Mouse (Mus musculus) kidney, adult 2 months (tissue): Measurements from ENCODE around the gene Pcsk6. TPM values are rescaled to one million over a fixed set of nuclear protein-coding genes. Genes with fewer than 3 reads are reported as not detected.

Experiments used
- DNase-seq: peaks from one replicate; pipeline ENCODE4 v3.0.0; 2021
- H3K27ac ChIP-seq: fragments of 200-500 bp; 2 replicates; pipeline ENCODE4 v1.5.1; 2012; ENCODE audit warnings: low read depth, low read length, control low read depth, inconsistent platforms; ENCODE audit not compliant: insufficient read depth
- H3K27me3 ChIP-seq: fragments of 200-500 bp; replicated peaks from 2 replicates; pipeline ENCODE4 v1.6.1; 2012; ENCODE audit warnings: mild to moderate bottlenecking, moderate library complexity, low read length, inconsistent platforms; ENCODE audit not compliant: control insufficient read depth, insufficient read depth
- H3K36me3 ChIP-seq: fragments of 200-500 bp; 2 replicates; pipeline ENCODE4 v1.6.1; 2012; ENCODE audit warnings: mild to moderate bottlenecking, moderate library complexity, low read length, inconsistent platforms; ENCODE audit not compliant: control insufficient read depth, insufficient read depth
- H3K4me1 ChIP-seq: fragments of 200-500 bp; 2 replicates; pipeline ENCODE4 v1.6.1; 2011; ENCODE audit warnings: low read length; ENCODE audit not compliant: control insufficient read depth, insufficient read depth
- H3K4me3 ChIP-seq: fragments of 200-500 bp; 2 replicates; pipeline ENCODE4 v1.5.1; 2011; ENCODE audit warnings: mild to moderate bottlenecking, low read depth, low read length, control low read depth; ENCODE audit not compliant: insufficient read depth
- CTCF ChIP-seq: fragments of 200-500 bp; conservative IDR thresholded peaks from 2 replicates; pipeline ENCODE4 v1.5.1; 2011; ENCODE audit warnings: low read depth, mild to moderate bottlenecking, control low read depth, low read length, moderate library complexity, mixed read lengths; ENCODE audit not compliant: insufficient read depth, insufficient read length
- POLR2A ChIP-seq: fragments of 200-500 bp; IDR thresholded peaks from one replicate; pipeline ENCODE4 v1.6.1; 2011; ENCODE audit warnings: low read depth, low read length, control low read depth
- WGBS: fragments of 180-500 bp; shearing (Covaris S2); methylation state at CpG from one replicate; pipeline ENCODE4 v1.1.7; 2018; 5-methylcytosine and 5-hydroxymethylcytosine counted together
- polyA plus RNA-seq: library from polyadenylated mRNA; depleted of rRNA; stranded (reverse); fragments of >200 nt; gene quantifications from 2 replicates; pipeline ENCODE4 v1.2.3, GENCODE M21; 2012

Pcsk6 gene
- polyA plus RNA-seq, 1 experiment = 25.0 TPM

DNA sequence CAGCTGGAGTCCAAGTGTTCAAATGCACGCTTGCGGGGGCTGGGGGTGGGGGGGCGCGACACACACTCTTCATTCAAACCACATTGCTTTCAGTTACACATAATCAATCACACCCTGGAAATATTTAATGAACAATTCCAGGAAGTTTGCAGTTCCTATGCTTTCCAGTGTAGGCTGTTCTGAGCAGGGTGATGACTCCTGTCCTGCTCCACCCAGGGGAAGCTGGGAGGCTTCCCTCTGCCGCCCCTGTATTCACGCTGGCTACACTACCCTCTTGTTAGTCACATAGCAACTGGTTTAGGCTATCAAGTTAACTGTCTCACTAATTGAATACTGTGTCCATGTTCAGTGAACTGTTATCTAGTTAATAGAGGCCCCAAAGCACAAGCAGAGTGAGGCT, 149.0 kb downstream of the Pcsk6 start:
- no peaks in the 10 kb centered on the region for H3K27me3 ChIP-seq
- no peak overlapping the region for H3K27ac ChIP-seq
- TF ChIP-seq CTCF (no peak), POLR2A (no peak)
- no peaks in the 10 kb centered on the region for H3K36me3 ChIP-seq
- 51% methylated on average over 6 of the region's 6 CpGs for WGBS
- no peaks in the 10 kb centered on the region for H3K4me1 ChIP-seq
- H3K4me3 ChIP-seq = no peak overlapping the region
- DNase-seq = no peak

DNA sequence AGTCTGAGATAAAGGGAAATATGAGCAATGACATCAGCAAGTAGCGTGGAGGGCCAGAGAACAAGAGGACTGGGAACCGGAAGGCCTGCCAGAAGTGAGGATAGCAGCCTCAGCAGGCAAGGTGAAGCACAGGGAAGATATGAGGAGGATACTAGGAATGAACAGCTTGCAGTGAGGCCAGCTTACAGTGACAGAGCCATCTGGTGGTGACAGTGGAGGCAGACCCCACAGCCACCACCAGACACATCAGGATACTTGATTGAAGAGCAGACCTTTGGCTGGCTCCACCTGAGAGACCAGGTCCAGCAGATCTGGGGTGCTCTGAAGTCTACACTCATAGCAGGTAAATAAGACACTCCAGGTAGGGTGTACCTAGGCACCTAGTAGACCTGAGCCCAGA, 166.2 kb downstream of the Pcsk6 start:
- TF ChIP-seq CTCF = peak; percentile 43
- TF ChIP-seq POLR2A = no peak
- Histone ChIP-seq H3K36me3 (no peaks in the 10 kb centered on the region), H3K27me3 (no peaks in the 10 kb centered on the region), H3K27ac (no peak overlapping the region), H3K4me3 (no peak overlapping the region), H3K4me1 (no peaks in the 10 kb centered on the region)
- 86% methylated on average over 2 of the region's 2 CpGs for WGBS
- no peak for DNase-seq

DNA sequence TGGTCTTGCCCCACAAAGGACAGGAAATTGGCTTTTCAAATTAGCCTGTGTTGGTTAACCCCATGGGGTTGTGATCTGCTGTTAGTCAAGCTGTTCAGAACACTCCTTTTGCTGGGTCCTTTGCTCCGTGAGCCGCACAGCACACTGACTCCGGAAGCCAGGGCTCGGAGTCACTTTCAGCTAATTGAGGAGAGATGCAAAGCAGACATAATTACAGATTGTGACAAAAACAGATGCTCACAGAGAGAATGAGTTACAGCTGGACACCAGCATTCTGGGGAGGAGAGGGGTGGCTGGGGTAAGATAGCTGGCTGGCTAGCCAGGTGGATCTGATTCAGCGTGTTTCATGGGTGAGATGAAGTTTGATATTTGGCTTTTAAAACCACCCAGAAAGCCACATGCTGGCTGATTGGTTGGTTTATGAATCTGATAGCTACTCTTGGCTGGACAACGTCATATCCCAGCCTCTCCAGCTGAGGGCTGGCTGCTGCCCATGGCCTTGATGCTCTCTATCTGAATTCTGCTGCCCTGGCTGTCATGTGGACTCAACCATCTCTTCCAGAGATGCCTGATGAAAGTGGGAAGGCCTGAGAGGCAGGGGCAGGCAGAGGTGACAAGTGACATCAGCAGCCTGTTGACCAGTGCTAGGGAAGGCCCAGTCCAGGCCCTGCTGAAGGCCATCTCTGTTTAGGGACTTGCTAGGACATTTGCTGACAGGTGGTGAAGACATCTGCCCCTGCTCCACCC, 167.4 kb downstream of the Pcsk6 start:
- no peaks in the 10 kb centered on the region for H3K27me3 ChIP-seq
- no peak overlapping the region for H3K27ac ChIP-seq
- 65% methylated on average over 6 of the region's 6 CpGs for WGBS
- no peaks in the 10 kb centered on the region for H3K36me3 ChIP-seq
- H3K4me3 ChIP-seq = no peak overlapping the region
- TF ChIP-seq CTCF (no peak), POLR2A (no peak)
- DNase-seq = no peak
- H3K4me1 ChIP-seq = no peaks in the 10 kb centered on the region

DNA sequence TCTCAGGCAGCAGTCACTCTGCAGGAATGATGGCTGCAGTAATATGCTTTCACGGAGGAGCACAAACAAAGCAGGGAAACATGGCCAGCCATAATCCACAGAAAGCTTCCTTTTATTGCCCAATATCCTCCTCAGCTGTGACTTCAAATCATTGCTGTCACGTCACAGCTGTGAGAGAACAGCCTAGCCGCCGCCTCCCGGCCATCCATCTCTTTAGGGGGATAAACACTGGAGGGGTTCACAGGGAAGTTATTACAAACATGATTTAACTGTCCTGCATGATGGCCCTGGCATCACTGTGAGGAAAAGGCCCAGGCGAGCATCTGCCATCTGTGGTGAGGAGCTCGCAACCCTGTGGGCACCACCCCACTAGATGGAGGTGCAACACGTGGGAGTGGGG, 175.3 kb downstream of the Pcsk6 start:
- H3K27me3 ChIP-seq = no peaks in the 10 kb centered on the region
- TF ChIP-seq CTCF = no peak
- TF ChIP-seq POLR2A = no peak
- no peak overlapping the region for H3K27ac ChIP-seq
- WGBS = 61% methylated on average over 8 of the region's 8 CpGs
- no peaks in the 10 kb centered on the region for H3K4me1 ChIP-seq
- no peak overlapping the region for H3K4me3 ChIP-seq
- no peaks in the 10 kb centered on the region for H3K36me3 ChIP-seq
- no peak for DNase-seq

DNA sequence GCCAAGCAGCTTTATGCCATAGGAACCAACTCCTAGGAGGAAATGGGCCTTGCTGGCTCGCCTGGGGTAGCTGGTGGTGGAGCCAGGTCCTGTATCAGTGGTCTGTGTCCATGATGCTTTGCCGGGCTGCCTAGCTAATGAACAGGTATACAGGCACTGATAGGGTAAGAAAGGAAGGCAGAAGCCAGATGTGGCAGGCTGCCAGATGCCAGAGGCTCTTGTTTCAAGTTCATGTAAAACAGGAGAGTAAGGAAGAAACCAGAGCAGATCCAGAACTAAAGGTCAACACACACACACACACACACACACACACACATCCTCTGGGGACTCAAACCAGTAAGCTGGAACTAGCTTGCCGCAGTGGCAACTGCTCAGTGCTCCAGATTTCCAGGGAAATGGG, 176.7 kb downstream of the Pcsk6 start:
- H3K4me1 ChIP-seq = no peaks in the 10 kb centered on the region
- H3K27me3 ChIP-seq = no peaks in the 10 kb centered on the region
- DNase-seq = no peak
- TF ChIP-seq CTCF (no peak), POLR2A (no peak)
- H3K36me3 ChIP-seq = no peaks in the 10 kb centered on the region
- H3K27ac ChIP-seq = no peak overlapping the region
- H3K4me3 ChIP-seq = no peak overlapping the region
- WGBS = 53% methylated on average over 3 of the region's 3 CpGs

DNA sequence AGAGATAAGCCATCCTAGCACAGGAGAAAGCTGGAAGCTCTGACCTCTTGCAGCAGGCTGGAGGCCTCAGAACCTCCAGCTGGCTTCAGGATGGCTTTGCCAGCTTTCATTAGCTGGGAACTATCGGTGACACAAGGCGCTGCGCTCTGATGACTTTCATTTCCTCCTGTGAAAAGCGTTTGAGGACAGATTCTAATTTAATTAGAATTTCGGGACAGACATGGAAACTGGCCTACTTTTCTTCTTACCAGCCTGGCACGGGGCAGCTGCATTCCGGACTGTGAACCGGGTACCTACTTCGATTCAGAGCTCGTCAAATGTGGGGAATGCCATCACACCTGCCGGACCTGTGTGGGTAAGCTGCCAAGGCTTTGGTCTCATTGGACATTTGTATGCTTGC, 177.2 kb downstream of the Pcsk6 start:
- WGBS = 42% methylated on average over 11 of the region's 11 CpGs
- Histone ChIP-seq H3K27me3 (no peaks in the 10 kb centered on the region), H3K36me3 (no peaks in the 10 kb centered on the region), H3K4me3 (no peak overlapping the region), H3K27ac (no peak overlapping the region), H3K4me1 (no peaks in the 10 kb centered on the region)
- TF ChIP-seq CTCF (no peak), POLR2A (no peak)
- no peak for DNase-seq

DNA sequence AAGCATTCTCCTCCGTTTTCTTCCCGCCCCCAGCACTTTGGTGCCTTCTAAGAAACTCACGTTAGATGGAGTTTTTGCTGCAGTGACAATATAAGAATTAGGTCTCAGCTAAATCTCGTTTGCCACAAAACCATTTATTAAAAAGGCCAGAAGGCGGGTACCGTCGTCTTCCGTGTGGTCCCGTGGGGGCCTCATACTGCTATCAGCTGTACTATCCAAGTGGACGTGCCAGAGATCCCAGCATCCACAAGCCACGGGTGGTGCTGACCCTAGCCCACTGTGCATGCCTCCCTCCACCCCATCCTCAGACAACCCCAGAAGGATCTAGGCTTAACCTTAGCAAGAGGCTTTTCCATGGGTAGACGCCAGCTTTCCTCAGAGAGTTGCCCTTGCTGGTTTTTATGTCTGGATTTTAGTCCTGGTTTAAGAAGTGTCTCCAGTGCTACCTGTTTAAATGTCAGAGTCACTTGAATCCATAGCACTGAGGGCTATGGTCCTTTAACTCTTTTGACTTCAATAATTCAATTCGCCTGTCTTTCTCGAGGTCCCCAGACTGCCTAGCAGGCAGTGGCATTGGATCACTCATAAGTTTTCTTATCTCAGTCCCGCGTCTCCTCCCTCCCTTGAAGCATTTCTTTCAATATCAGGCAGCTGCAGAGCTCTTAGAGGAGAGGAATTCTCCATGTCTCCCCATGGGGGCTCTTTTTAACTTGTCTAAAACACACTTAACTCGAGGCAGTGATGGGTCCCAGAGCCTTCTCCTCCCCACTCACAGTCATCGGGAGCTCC, 178.7 kb downstream of the Pcsk6 start:
- TF ChIP-seq POLR2A = no peak
- TF ChIP-seq CTCF = no peak
- H3K36me3 ChIP-seq = no peaks in the 10 kb centered on the region
- no peaks in the 10 kb centered on the region for H3K4me1 ChIP-seq
- H3K27me3 ChIP-seq = no peaks in the 10 kb centered on the region
- H3K27ac ChIP-seq = no peak overlapping the region
- DNase-seq = no peak
- H3K4me3 ChIP-seq = no peak overlapping the region
- WGBS = 84% methylated on average over 18 of the region's 18 CpGs
